Mouse (Mus musculus): ENCODE measurements around the gene Gm2004. TPM values are rescaled to one million over a fixed set of nuclear protein-coding genes. Genes with fewer than 3 reads are reported as not detected.
"Not testable (repeated sequence)": the region's sequence is repeated elsewhere in the genome, so short reads cannot be mapped to it uniquely, and the experiment has no call there.

Gm2004 gene
- polyA plus RNA-seq (2014; fragmentation: Nextera tagmentation; extraction: Ambion mirVana), result 0.93 and 2.2 TPM in 2 replicates

DNA sequence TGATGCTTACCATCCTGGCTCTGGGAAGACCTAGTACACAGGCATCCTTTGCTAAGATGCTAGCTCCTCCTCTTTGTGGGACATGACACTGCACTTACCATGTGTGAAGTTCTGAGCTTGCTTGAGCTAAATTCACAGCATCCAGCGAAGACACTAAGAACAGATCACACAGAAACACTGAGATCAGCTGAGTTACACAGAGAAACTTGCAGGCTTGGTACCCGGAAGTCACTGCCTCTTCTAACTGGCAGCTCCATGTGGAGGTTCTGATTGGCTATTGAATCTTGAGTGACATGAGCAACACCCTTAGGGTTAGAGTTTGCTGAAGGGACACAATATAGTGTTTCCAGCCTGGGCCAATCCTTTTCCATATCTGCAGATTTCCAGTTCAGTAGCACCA is at the start of gene Gm2004:
TSS of gene Gm2004 (minus strand) at position 101 of the 400 bp plus-strand sequence.
- not testable (repeated sequence) for H3K4me3 ChIP-seq (ENCODE audit: low read depth, low read length); ATAC-seq (ENCODE audit: low FRiP score); H3K9ac ChIP-seq (ENCODE audit: low read depth, low read length); H3K27me3 ChIP-seq (ENCODE audit: control insufficient read depth, insufficient read depth, low read length); DNase-seq (ENCODE audit: low spot score); H3K4me1 ChIP-seq (replicated peaks; ENCODE audit: control insufficient read depth, insufficient read depth, low read length); H3K36me3 ChIP-seq (ENCODE audit: control insufficient read depth, insufficient read depth, low read length); H3K4me2 ChIP-seq (replicated peaks; ENCODE audit: low read depth, low read length); H3K9me3 ChIP-seq (ENCODE audit: control insufficient read depth, low read length); H3K27ac ChIP-seq (ENCODE audit: low read depth, low read length)
- no CpG with 5 or more reads among the region's 2 CpGs for WGBS

Other genes with a start within 250 kb of the Gm2004 start
- 5.1 and 5.6 TPM in 2 replicates for gene Zfp966, start 218.7 kb downstream of the Gm2004 start, polyA plus RNA-seq (2014; fragmentation: Nextera tagmentation; extraction: Ambion mirVana)
- gene Gm2026, start 184.5 kb downstream of the Gm2004 start, polyA plus RNA-seq (2014; fragmentation: Nextera tagmentation; extraction: Ambion mirVana), result 33.5 and 36.8 TPM in 2 replicates
- gene 2210418O10Rik, start 76.7 kb upstream of the Gm2004 start, polyA plus RNA-seq (2014; fragmentation: Nextera tagmentation; extraction: Ambion mirVana), result 4.7 and 10.1 TPM in 2 replicates
- not detected in 2 replicates for gene Gm11009, start 169.7 kb upstream of the Gm2004 start, polyA plus RNA-seq (2014; fragmentation: Nextera tagmentation; extraction: Ambion mirVana)

All from hindbrain, embryonic 11.5 days (tissue).